Mouse (Mus musculus): ENCODE data around the gene Gm28042. TPM values are rescaled to one million over a fixed set of nuclear protein-coding genes. Genes with fewer than 3 reads are reported as not detected.

Gene Gm28042
- polyA plus RNA-seq, 1 experiment from 2014 or later = 3.7 TPM

DNA sequence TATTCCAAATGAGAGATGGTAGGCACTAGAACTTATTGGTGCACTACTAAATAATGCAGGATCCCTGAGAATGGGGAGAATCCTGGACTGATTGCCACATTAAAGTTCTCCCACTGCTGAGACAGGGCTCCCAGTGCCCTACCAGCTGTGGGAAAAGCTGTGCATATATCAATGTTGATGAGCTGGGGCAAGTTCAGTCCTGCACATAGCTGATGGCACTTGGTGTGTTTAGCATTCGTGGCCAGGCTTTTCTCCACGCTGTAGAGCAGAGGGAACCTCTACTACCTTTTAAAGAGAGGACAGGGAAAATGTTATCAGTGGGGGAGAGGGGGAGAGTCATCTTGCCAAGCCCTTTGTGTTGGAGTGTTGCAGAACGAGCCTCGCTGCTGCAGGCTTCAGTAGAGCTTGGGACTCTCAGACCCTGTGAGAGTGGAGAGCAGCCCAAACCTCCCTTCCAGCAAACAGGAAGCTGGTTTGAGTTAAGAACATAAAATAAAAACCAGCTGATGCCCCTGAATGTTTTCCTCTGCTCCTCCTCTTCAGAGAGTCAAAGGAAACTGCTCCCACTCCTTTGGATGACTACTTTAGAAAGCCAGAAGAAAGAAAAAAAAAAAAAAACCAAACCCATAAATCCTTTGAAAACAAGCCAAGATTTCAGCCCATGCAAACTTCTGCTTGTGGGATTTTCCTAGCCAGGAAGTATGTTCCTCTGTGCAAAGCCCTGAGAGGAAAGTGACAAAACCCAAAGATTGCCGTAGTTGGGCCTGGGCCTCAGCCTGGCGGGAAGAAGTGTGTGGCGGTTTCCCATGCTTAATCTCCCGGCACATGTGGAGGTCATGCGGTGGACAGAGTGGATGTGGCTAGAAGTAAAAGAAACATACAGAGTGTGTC is 31.7 kb upstream of the Gm28042 start:
- Histone ChIP-seq H3K9ac (no peak overlapping the region), H3K4me3 (replicated peaks) (no peak overlapping the region), H3K27me3 (no peaks in the 10 kb centered on the region), H3K27ac (replicated peaks) (peak overlapping the region; percentile 96), H3K4me1 (peaks cover 48% of the 10 kb centered on the region), H3K9me3 (replicated peaks) (no peaks in the 10 kb centered on the region), H3K36me3 (peaks cover 15% of the 10 kb centered on the region), H3K4me2 (replicated peaks) (peak overlapping the region; percentile 24; the same call in 1 of the 2 replicates)
- peak; percentile 74 for ATAC-seq (ENCODE audit: insufficient number of reproducible peaks, low FRiP score, low TSS enrichment, low read depth)
- 13% methylated on average over 9 of the region's 9 CpGs for WGBS

DNA sequence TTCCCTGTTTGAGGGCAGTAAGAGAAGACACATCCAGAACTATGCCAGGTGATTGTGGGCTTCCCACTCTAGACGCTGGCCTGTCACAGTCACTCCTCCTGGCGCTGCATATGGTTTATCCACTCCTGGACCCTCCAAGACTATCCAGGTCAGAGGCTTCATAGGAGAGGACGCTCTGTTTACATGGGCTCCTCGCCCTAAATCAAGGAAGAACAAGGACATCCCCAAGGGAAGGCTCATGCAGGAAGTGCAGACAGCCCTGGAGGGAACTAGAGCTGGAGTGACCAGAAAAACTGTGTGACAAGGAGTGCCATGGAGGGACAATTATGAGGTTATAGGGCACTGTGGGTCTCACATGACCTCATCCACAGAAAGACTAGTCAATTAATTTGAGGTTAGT is 29.9 kb upstream of the Gm28042 start:
- Histone ChIP-seq H3K4me2 (replicated peaks) (no peak overlapping the region), H3K27ac (replicated peaks) (peak overlapping the region; percentile 96), H3K4me3 (replicated peaks) (no peak overlapping the region), H3K9me3 (replicated peaks) (no peaks in the 10 kb centered on the region), H3K36me3 (peaks cover 14% of the 10 kb centered on the region), H3K9ac (no peak overlapping the region), H3K27me3 (no peaks in the 10 kb centered on the region), H3K4me1 (peaks cover 50% of the 10 kb centered on the region)
- 82% methylated on average over 4 of the region's 4 CpGs for WGBS
- ATAC-seq (ENCODE audit: insufficient number of reproducible peaks, low FRiP score, low TSS enrichment, low read depth) = no peak

DNA sequence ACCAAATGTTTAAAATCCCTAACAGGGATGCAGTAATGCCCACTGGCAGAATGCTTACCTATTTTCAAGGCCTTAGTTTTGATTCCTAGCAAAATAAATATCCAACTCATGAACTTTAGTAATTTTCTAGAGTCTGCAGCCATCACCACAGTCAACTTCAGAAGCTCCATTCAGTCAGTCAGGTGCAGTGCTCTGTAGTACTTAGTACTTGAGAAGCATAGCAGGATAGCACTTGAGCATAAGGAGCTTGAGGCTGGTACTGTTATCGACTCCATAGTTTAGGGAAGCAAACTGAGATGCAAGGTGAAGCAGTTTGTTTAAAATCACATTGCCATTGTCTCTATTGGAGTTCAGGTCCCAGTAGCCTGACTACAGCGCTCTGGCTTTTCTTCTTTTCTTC is 27.6 kb upstream of the Gm28042 start:
- peaks cover 33% of the 10 kb centered on the region for H3K4me1 ChIP-seq
- no peak overlapping the region for H3K27ac ChIP-seq (replicated peaks)
- no peaks in the 10 kb centered on the region for H3K9me3 ChIP-seq (replicated peaks)
- WGBS = 94% methylated on average over 2 of the region's 2 CpGs
- no peak overlapping the region for H3K4me3 ChIP-seq (replicated peaks)
- H3K9ac ChIP-seq = no peak overlapping the region
- H3K27me3 ChIP-seq = no peaks in the 10 kb centered on the region
- peaks cover 21% of the 10 kb centered on the region for H3K36me3 ChIP-seq
- ATAC-seq (ENCODE audit: insufficient number of reproducible peaks, low FRiP score, low TSS enrichment, low read depth) = no peak
- H3K4me2 ChIP-seq (replicated peaks) = no peak overlapping the region

- H3K27ac ChIP-seq (replicated peaks) = peak overlapping the region; percentile 11; the same call in 1 of the 2 replicates
- H3K4me2 ChIP-seq (replicated peaks) = no peak overlapping the region
- H3K4me1 ChIP-seq = peaks cover 21% of the 10 kb centered on the region
- WGBS = 64% methylated on average over 3 of the region's 3 CpGs
- no peaks in the 10 kb centered on the region for H3K27me3 ChIP-seq
- no peaks in the 10 kb centered on the region for H3K9me3 ChIP-seq (replicated peaks)
- H3K9ac ChIP-seq = no peak overlapping the region
- H3K4me3 ChIP-seq (replicated peaks) = no peak overlapping the region
- ATAC-seq (ENCODE audit: insufficient number of reproducible peaks, low FRiP score, low TSS enrichment, low read depth) = peak; percentile 47; the same call in 1 of the 2 replicates
- peaks cover 30% of the 10 kb centered on the region for H3K36me3 ChIP-seq
Observed at GRCm38 (mm10) chr2:120000882-120001584, 26.3 kb upstream of the Gm28042 start.

- no peak overlapping the region for H3K9ac ChIP-seq
- H3K4me3 ChIP-seq (replicated peaks) = no peak overlapping the region
- H3K27me3 ChIP-seq = no peaks in the 10 kb centered on the region
- H3K27ac ChIP-seq (replicated peaks) = no peak overlapping the region
- no peaks in the 10 kb centered on the region for H3K9me3 ChIP-seq (replicated peaks)
- ATAC-seq (ENCODE audit: insufficient number of reproducible peaks, low FRiP score, low TSS enrichment, low read depth) = no peak
- peaks cover 13% of the 10 kb centered on the region for H3K4me1 ChIP-seq
- 67% methylated on average over 4 of the region's 4 CpGs for WGBS
- peaks cover 30% of the 10 kb centered on the region for H3K36me3 ChIP-seq
- H3K4me2 ChIP-seq (replicated peaks) = no peak overlapping the region
Observed at GRCm38 (mm10) chr2:120001956-120002355, 25.3 kb upstream of the Gm28042 start.

- Histone ChIP-seq H3K9ac (no peak overlapping the region), H3K4me2 (replicated peaks) (no peak overlapping the region), H3K4me3 (replicated peaks) (no peak overlapping the region), H3K27ac (replicated peaks) (no peak overlapping the region), H3K36me3 (peaks cover 22% of the 10 kb centered on the region), H3K4me1 (0 out of 2 replicates have a peak, but pooled peaks cover 9% of the 10 kb centered on the region), H3K27me3 (no peaks in the 10 kb centered on the region), H3K9me3 (replicated peaks) (no peaks in the 10 kb centered on the region)
- ATAC-seq (ENCODE audit: insufficient number of reproducible peaks, low FRiP score, low TSS enrichment, low read depth) = no peak
- 73% methylated on average over 2 of the region's 2 CpGs for WGBS
Observed at GRCm38 (mm10) chr2:120003970-120004369, 23.3 kb upstream of the Gm28042 start.

DNA sequence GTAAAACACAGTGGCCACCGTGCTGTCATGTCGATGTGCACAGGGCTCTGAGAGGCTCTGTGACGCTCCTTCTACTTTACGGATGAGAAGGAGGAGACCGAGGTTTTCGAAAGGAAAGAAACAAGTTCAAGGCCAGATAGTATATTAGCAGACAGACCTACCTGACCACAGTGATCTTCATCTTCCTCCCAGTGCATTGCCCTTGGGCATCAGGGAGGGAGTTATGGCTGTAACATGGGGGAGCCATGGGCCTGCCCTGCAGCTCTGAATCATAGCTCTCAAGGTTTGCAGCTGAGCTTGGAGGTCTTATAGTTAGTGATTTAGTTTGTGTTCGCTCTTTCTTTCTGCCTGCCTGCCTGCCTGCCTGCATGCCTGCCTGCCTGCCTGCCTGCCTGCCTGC is 20.6 kb upstream of the Gm28042 start:
- Histone ChIP-seq H3K4me1 (0 out of 2 replicates have a peak, but pooled peaks cover 6% of the 10 kb centered on the region), H3K9ac (no peak overlapping the region), H3K9me3 (replicated peaks) (no peaks in the 10 kb centered on the region), H3K4me2 (replicated peaks) (no peak overlapping the region), H3K27ac (replicated peaks) (no peak overlapping the region), H3K4me3 (replicated peaks) (no peak overlapping the region), H3K36me3 (peaks cover 17% of the 10 kb centered on the region; the same call in 1 of the 2 replicates), H3K27me3 (no peaks in the 10 kb centered on the region)
- 96% methylated on average over 7 of the region's 7 CpGs for WGBS
- no peak for ATAC-seq (ENCODE audit: insufficient number of reproducible peaks, low FRiP score, low TSS enrichment, low read depth)

- Histone ChIP-seq H3K9me3 (replicated peaks) (no peaks in the 10 kb centered on the region), H3K4me1 (0 out of 2 replicates have a peak, but pooled peaks cover 6% of the 10 kb centered on the region), H3K27me3 (no peaks in the 10 kb centered on the region), H3K4me3 (replicated peaks) (no peak overlapping the region), H3K27ac (replicated peaks) (no peak overlapping the region), H3K4me2 (replicated peaks) (no peak overlapping the region), H3K9ac (no peak overlapping the region), H3K36me3 (peaks cover 20% of the 10 kb centered on the region)
- no peak for ATAC-seq (ENCODE audit: insufficient number of reproducible peaks, low FRiP score, low TSS enrichment, low read depth)
- WGBS = 54% methylated on average over 4 of the region's 4 CpGs
Observed at GRCm38 (mm10) chr2:120007680-120008210, 19.5 kb upstream of the Gm28042 start.

DNA sequence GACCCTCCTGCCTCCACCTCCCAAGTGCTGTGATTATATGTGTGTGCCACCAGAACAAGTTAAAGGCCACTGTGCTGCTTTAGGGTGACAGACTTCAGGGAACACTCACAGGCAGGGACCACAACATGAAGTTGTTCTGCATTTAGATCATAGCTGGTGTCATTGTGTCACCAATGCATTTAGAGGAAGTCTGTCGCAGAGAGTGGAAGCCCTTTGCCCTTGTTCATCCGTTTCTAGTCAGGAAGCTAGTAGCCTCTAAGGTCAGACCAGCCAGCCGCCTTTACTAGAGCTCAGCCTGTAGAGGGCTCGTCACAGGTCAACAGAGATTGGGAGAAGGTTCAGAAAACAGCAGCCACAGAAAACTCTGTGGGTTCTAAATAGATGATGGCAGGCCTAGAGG is 18.6 kb upstream of the Gm28042 start:
- WGBS = 52% methylated on average over 4 of the region's 4 CpGs
- Histone ChIP-seq H3K9ac (no peak overlapping the region), H3K27ac (replicated peaks) (no peak overlapping the region), H3K4me3 (replicated peaks) (no peak overlapping the region), H3K9me3 (replicated peaks) (no peaks in the 10 kb centered on the region), H3K36me3 (peaks cover 25% of the 10 kb centered on the region), H3K4me1 (0 out of 2 replicates have a peak, but pooled peaks cover 6% of the 10 kb centered on the region), H3K4me2 (replicated peaks) (no peak overlapping the region), H3K27me3 (no peaks in the 10 kb centered on the region)
- no peak for ATAC-seq (ENCODE audit: insufficient number of reproducible peaks, low FRiP score, low TSS enrichment, low read depth)

- peak; percentile 29; the same call in 1 of the 2 replicates for ATAC-seq (ENCODE audit: insufficient number of reproducible peaks, low FRiP score, low TSS enrichment, low read depth)
- Histone ChIP-seq H3K4me2 (replicated peaks) (no peak overlapping the region), H3K9ac (no peak overlapping the region), H3K27ac (replicated peaks) (no peak overlapping the region), H3K27me3 (no peaks in the 10 kb centered on the region), H3K9me3 (replicated peaks) (no peaks in the 10 kb centered on the region), H3K4me1 (0 out of 2 replicates have a peak, but pooled peaks cover 6% of the 10 kb centered on the region), H3K36me3 (peaks cover 31% of the 10 kb centered on the region), H3K4me3 (replicated peaks) (no peak overlapping the region)
- WGBS = 74% methylated on average over 8 of the region's 8 CpGs
Observed at GRCm38 (mm10) chr2:120011462-120012200, 15.7 kb upstream of the Gm28042 start.

All from embryonic facial prominence, embryonic 15.5 days (tissue).